Mouse (Mus musculus) intestine, postnatal 0 days (tissue): ENCODE results near the gene Tor1b. TPM values are rescaled to one million over a fixed set of nuclear protein-coding genes. Genes with fewer than 3 reads are reported as not detected.
"Not testable (repeated sequence)": the region's sequence is repeated elsewhere in the genome, so short reads cannot be mapped to it uniquely, and the experiment has no call there.

Experiments used
- ATAC-seq: fragments of 200-750 bp; cut with Nextera tagmentation; 2 replicates; pipeline ENCODE4 v1.8.0; 2017; ENCODE audit warnings: mild to moderate bottlenecking, moderate TSS enrichment, moderate library complexity
- H3K27ac ChIP-seq: fragments of 300-500 bp; sonication (generic); 2 replicates; pipeline ENCODE4 v1.5.1; 2014; ENCODE audit warnings: mild to moderate bottlenecking, low read depth, low read length, moderate library complexity
- H3K27me3 ChIP-seq: fragments of 300-500 bp; sonication (generic); replicated peaks from 2 replicates; pipeline ENCODE4 v1.6.1; 2014; ENCODE audit warnings: low read length, mixed read lengths; ENCODE audit not compliant: control insufficient read depth, insufficient read depth
- H3K36me3 ChIP-seq: fragments of 300-500 bp; sonication (generic); 2 replicates; pipeline ENCODE4 v1.6.1; 2014; ENCODE audit warnings: mild to moderate bottlenecking, moderate library complexity; ENCODE audit not compliant: control insufficient read depth, insufficient read depth
- H3K4me1 ChIP-seq: fragments of 300-500 bp; sonication (generic); replicated peaks from 2 replicates; pipeline ENCODE4 v1.6.1; 2014; ENCODE audit warnings: antibody characterized with exemption, low read length, mixed read lengths; ENCODE audit not compliant: control insufficient read depth, insufficient read depth
- H3K4me2 ChIP-seq: fragments of 300-500 bp; sonication (generic); replicated peaks from 2 replicates; pipeline ENCODE4 v1.6.1; 2014; ENCODE audit warnings: low read depth, mild to moderate bottlenecking, moderate library complexity
- H3K4me3 ChIP-seq: fragments of 300-500 bp; sonication (generic); 2 replicates; pipeline ENCODE4 v1.5.1; 2014; ENCODE audit warnings: low read depth, low read length
- H3K9ac ChIP-seq: fragments of 300-500 bp; sonication (generic); 2 replicates; pipeline ENCODE4 v1.6.1; 2014; ENCODE audit warnings: mild to moderate bottlenecking, low read depth, low read length
- H3K9me3 ChIP-seq: fragments of 300-500 bp; sonication (generic); 2 replicates; pipeline ENCODE4 v1.6.1; 2016; ENCODE audit warnings: mixed run types; ENCODE audit not compliant: control insufficient read depth
- CTCF ChIP-seq: sonication (generic); IDR thresholded peaks from 2 replicates; pipeline ENCODE4 v1.5.1; 2016; ENCODE audit warnings: low read depth, mild to moderate bottlenecking, control low read depth, antibody characterized with exemption, moderate library complexity
- WGBS: fragments of 180-500 bp; shearing (Covaris S2); extraction: QIAGEN DNeasy Blood & Tissue Kit; methylation state at CpG from one replicate; pipeline ENCODE4 v1.1.7; 2014; 5-methylcytosine and 5-hydroxymethylcytosine counted together
- polyA plus RNA-seq: library from polyadenylated mRNA; unstranded; fragments of >200 nt; fragmentation: Nextera tagmentation; extraction: Ambion mirVana; gene quantifications from 2 replicates; pipeline ENCODE4 v1.2.1, GENCODE M21; 2015

The Tor1b gene
- polyA plus RNA-seq, 1 experiment from 2014 or later = 13.3 TPM

DNA sequence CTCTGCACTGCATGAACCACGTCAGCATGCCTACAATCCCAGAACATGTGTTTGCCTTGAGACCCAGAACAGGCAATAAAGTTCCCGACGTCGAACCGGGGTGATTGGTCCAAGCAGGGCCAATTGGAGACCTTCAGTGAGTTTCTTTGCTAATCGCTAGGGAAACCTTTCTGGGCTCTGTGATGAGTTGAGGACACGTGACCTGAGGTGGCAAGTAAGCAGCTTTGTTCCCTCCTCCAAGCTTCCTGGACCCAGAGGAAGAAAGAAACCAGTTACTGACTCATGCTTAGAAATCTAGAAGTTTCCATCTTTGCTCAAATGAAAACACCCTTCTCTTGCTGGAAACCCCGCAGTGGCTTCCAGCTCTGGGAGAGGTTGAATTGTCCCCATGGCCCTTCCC lies 39.7 kb upstream of the Tor1b start:
- no peak for TF ChIP-seq CTCF
- H3K27me3 ChIP-seq = peaks cover 3% of the 10 kb centered on the region; the same call in 1 of the 2 replicates
- H3K4me2 ChIP-seq = no peak overlapping the region
- 73% methylated on average over 8 of the region's 8 CpGs for WGBS
- no peaks in the 10 kb centered on the region for H3K4me1 ChIP-seq
- H3K9ac ChIP-seq = no peak overlapping the region
- ATAC-seq = peak; percentile 31; the same call in 1 of the 2 replicates
- H3K9me3 ChIP-seq = no peaks in the 10 kb centered on the region
- no peaks in the 10 kb centered on the region for H3K36me3 ChIP-seq
- no peak overlapping the region for H3K27ac ChIP-seq
- H3K4me3 ChIP-seq = no peak overlapping the region

DNA sequence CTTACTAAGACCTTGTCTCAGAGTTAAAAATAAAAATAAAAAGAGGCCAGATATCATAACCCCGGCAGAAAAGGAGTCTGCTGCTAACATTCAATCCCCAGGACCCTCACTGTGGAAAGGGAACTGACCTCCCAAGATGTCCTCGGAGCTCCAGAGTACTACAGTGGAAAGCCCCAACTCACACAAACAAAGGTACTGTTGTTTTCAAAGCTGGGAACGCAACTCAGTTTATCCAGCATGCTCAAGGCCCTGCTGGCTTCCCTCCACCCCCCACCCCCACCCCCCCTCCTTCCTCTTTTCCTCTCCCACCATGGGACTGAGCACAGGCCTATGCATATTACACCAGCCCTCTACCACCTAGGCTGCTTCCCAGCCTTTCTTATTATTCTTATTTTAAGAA lies 37.9 kb upstream of the Tor1b start:
- no peak for TF ChIP-seq CTCF
- no peak overlapping the region for H3K4me3 ChIP-seq
- peaks cover 3% of the 10 kb centered on the region; the same call in 1 of the 2 replicates for H3K27me3 ChIP-seq
- ATAC-seq = no peak
- H3K9ac ChIP-seq = no peak overlapping the region
- no peaks in the 10 kb centered on the region for H3K36me3 ChIP-seq
- H3K9me3 ChIP-seq = no peaks in the 10 kb centered on the region
- WGBS = 79% methylated on average over 3 of the region's 3 CpGs
- H3K27ac ChIP-seq = no peak overlapping the region
- H3K4me2 ChIP-seq = no peak overlapping the region
- H3K4me1 ChIP-seq = peaks cover 2% of the 10 kb centered on the region; the same call in 1 of the 2 replicates

DNA sequence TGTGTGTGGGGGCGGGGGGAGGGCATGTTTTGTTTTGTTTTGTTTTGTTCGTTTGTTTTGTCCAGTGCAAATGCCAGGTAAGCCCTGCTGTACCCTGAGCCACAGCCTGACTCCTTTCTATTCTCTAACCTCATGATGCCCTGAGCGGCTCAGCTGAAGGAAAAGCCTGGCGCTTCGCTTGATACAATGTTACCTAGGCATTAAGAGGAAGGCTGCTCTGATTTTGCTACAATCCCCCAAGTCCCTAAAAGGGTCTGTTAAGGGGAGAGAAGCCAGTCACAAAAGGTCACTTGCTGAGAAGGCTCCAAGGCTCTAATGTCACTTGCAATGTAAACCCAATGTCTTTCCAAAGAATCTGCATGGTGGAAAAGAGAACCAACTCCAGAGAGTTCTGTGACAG lies 37.4 kb upstream of the Tor1b start:
- H3K27ac ChIP-seq = no peak overlapping the region
- no peaks in the 10 kb centered on the region for H3K36me3 ChIP-seq
- peaks cover 3% of the 10 kb centered on the region; the same call in 1 of the 2 replicates for H3K4me1 ChIP-seq
- H3K4me3 ChIP-seq = no peak overlapping the region
- peaks cover 3% of the 10 kb centered on the region; the same call in 1 of the 2 replicates for H3K27me3 ChIP-seq
- H3K4me2 ChIP-seq = no peak overlapping the region
- ATAC-seq = no peak
- no peak for TF ChIP-seq CTCF
- 91% methylated on average over 5 of the region's 5 CpGs for WGBS
- H3K9ac ChIP-seq = no peak overlapping the region
- no peaks in the 10 kb centered on the region for H3K9me3 ChIP-seq

DNA sequence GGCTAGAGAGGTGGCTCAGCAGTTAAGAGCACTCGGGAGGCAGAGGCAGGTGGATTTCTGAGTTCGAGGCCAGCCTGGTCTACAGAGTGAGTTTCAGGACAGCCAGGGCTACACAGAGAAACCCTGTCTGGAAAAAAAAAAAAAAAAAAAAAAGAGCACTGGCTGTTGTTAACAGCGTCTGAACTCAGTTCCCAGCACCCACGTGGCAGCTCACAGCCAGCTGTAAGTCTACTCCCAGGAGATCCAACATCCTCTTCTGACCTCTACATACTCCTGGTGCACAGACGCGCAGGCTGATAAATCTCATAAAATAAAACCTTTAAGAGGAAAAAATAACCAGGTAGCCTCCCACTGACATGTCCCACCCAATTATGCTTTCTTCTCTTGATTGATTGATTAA lies 36.8 kb upstream of the Tor1b start:
- not testable (repeated sequence) for H3K27me3 ChIP-seq, H3K4me2 ChIP-seq, H3K27ac ChIP-seq, H3K4me1 ChIP-seq, H3K9ac ChIP-seq, ATAC-seq, H3K36me3 ChIP-seq, H3K4me3 ChIP-seq, H3K9me3 ChIP-seq
- 69% methylated on average over 6 of the region's 6 CpGs for WGBS

DNA sequence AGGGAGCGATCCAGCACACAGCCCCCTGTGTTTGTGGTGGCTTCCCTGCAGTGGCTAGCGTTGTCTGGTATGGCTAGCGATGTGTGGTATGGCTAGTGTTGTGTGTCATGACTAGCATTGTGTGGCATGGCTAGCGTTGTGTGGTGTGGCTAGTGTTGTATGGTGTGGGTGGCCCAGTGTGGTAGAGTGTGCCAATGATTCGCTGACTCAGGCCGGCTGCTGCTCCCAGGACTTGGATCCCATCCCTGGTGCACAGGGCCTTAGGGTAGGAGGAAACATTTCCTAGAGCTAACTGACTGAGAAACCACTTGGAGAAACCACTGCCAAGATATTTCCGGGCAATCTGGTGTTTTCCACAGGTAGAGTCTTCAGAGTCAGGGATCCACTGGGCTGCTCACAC lies 35.1 kb upstream of the Tor1b start:
- TF ChIP-seq CTCF = no peak
- no peak for ATAC-seq
- Histone ChIP-seq H3K9ac (no peak overlapping the region), H3K4me3 (no peak overlapping the region), H3K27ac (no peak overlapping the region), H3K27me3 (peaks cover 9% of the 10 kb centered on the region), H3K9me3 (no peaks in the 10 kb centered on the region), H3K36me3 (no peaks in the 10 kb centered on the region), H3K4me2 (no peak overlapping the region), H3K4me1 (peaks cover 3% of the 10 kb centered on the region; the same call in 1 of the 2 replicates)
- 91% methylated on average over 7 of the region's 7 CpGs for WGBS

DNA sequence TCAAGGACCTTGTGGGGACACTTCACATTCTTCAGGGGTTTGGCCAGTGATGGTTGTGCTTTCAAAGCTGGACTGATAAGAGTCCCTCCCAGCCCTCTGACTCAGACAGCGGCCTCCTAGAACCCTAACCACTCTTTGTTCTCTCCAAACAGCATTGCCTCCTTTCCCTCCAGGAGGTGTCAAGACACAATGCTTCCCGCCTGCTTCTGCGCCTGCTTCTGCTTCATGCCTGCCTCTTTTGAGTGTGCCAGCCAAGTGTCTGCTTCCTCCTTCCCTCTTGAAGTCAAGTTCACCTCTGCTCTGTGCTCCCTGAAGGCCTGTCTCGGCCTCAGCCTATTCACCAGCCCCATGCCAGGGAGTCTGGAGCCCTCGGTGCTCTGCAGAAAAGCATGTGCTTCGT lies 34.6 kb upstream of the Tor1b start:
- ATAC-seq = no peak
- no peak overlapping the region for H3K4me3 ChIP-seq
- no peak for TF ChIP-seq CTCF
- H3K4me1 ChIP-seq = peaks cover 3% of the 10 kb centered on the region; the same call in 1 of the 2 replicates
- H3K27ac ChIP-seq = no peak overlapping the region
- no peak overlapping the region for H3K4me2 ChIP-seq
- no peak overlapping the region for H3K9ac ChIP-seq
- H3K27me3 ChIP-seq = peaks cover 9% of the 10 kb centered on the region
- H3K9me3 ChIP-seq = no peaks in the 10 kb centered on the region
- no peaks in the 10 kb centered on the region for H3K36me3 ChIP-seq
- WGBS = 68% methylated on average over 6 of the region's 6 CpGs
